Mouse (Mus musculus) G1E (cell line): ENCODE data around the gene Whrn.

ENCODE experiments used
- CTCF ChIP-seq: IDR thresholded peaks from 2 replicates; pipeline ENCODE4 v1.5.1; 2012; ENCODE audit warnings: low read depth, low read length, inconsistent platforms, mixed read lengths
- GATA1 ChIP-seq: IDR thresholded peaks from 2 replicates; pipeline ENCODE4 v1.6.1; 2012; ENCODE audit warnings: borderline replicate concordance, low read length, inconsistent platforms, mixed read lengths
- POLR2AphosphoS5 ChIP-seq: IDR thresholded peaks from 2 replicates; pipeline ENCODE4 v1.6.1; 2012; ENCODE audit warnings: low read depth, low read length, inconsistent platforms; ENCODE audit not compliant: insufficient replicate concordance

- TF ChIP-seq CTCF, result no peak
- no peak for TF ChIP-seq POLR2AphosphoS5
- TF ChIP-seq GATA1, result no peak
Measured at GRCm38 (mm10) chr4:63514454-63514984, 18.7 kb upstream of the Whrn start.
